Mouse (Mus musculus) embryo, embryonic 9.5 days (tissue): ENCODE measurements around the gene Lzts2.
"Not testable (repeated sequence)": the region's sequence is repeated elsewhere in the genome, so short reads cannot be mapped to it uniquely, and the experiment has no call there.

Experiments
- DNase-seq: peaks from one replicate; pipeline ENCODE4 v3.0.0-alpha.2; 2017; ENCODE audit errors: extremely low spot score

Lzts2 gene

DNA sequence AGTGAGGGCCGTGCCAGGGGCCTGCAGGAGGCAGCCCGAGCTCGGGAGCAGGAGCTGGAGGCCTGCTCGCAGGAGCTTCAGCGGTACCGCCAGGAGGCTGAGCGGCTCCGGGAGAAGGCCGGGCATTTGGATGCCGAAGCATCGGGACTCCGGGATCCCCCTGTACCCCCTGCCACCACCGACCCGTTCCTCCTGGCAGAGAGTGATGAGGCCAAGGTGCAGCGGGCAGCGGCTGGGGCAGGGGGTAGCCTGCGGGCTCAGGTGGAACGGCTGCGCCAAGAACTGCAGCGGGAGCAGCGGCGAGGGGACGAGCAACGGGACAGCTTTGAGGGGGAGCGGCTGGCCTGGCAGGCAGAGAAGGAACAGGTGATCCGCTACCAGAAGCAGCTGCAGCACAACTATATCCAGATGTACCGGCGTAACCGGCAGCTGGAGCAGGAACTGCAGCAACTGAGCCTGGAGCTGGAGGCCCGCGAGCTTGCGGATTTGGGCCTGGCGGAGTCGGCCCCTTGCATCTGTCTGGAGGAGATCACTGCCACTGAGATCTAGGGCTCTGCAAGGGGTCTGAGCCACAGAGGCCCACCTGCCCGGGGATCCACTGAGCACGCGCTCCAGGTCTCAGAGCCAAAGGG, 11.8 kb downstream of the Lzts2 start:
- DNase-seq, result no peak

DNA sequence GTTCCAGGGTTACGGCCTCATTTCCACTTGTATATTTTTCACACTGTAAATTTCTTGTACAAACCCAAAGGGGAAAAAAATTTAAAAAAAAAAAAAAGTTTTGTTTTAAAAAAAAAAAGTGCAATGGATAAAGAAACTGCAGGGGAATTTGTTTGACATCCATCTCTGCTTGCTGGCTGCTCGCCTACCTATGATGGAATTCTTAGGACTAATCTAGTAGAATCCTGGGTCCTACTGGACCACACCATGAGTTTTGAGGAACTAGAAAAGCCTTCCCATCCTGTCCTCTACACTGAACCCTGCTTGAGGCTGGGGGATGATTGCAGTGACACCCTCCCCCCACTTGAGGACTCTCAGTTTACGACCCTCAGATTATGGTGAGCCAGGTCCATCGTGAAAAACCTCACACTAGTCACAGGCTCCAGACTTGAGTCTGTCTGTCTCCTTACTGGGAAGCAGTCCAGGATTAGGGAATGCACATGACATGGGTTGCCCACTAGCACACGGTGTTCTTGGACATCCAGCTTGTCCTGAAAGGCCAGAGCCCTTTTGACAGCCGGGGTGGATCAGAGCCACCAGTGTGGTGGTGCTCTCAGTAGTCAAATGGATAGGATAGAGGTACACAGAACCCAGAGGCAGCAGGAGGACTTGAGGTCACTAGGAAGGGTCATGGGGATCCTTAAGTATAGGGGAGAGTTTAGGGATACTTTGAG, 12.9 kb downstream of the Lzts2 start:
- no peak for DNase-seq

DNA sequence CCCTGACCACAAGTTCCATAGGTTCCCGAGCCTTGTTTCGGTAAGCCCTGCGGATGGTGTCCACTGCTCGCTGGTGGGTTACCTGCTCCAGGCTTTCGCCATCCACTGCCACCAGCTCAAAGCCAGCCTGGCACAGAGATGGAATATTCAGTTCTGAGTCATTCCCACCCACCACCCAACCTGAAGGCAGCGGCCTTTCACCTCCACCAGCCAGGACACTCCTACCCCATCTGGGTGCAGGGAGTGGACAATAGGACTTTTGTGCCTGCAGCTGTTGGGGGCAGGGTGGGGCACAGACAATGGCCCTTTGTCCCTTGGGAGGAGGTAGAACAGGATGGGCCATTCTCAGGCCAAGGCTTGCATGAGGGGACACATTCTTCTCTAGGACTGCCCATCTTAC, 13.6 kb downstream of the Lzts2 start:
- DNase-seq, result peak; percentile 37

DNA sequence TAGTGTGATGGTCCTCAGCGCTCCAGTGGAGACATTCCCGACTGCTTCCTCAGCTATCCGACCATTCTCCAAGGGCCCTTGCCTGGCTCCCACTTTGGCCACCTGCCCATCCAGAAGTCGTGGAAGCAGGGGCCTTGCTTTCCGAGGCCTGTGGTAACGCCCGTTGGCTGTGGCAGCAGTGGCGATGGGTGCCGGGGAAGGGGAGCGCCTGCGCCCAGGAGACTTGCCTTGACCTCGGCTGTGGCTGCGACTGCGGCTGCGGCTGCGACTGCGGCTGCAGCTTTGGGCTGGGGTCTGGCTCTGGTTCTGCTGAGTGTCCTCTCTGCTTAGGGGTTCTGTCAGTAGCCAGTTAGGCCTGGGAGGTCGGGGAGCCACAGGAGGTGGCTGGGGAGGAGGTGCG, 14.5 kb downstream of the Lzts2 start:
- DNase-seq, result no peak

DNA sequence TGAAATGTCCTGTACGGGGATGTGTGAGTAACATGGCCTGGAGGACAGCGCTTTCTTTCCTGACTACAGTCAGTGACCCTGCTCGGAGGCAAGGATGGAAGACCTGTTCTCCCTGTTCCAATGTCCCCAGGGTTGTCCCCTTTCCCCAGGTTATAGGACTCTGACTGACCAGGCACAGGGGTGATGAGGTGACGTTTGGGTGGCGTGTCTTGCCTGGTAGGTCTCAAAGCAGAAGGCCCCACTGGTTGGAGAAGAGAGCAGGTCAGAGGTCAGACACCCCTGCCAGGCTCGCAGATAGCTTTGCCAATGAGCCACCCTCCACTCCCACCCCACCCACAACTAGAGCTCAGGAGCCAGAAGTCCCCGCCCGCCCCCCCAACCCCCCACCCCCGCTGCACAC, 15.4 kb downstream of the Lzts2 start:
- DNase-seq, result no peak

DNA sequence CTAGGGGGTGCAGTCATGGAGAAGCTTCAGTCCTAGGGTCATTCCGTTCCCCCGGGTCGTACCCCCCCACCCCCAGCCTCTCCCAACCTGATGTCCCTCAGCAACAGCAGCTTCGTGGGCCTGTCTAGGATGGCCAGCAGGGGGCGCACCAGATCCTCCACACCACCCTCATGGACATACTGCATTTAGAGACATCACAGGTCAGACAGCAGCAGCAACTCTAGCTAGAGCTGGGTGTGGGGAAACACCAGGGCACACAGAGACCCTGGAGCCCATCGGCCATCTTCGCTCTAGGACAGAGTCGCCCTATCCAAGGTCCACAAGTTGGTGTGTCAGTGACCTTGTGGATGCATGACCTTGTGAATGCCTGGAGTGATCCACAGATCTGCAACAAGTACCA, 15.9 kb downstream of the Lzts2 start:
- peak; percentile 64 for DNase-seq

DNA sequence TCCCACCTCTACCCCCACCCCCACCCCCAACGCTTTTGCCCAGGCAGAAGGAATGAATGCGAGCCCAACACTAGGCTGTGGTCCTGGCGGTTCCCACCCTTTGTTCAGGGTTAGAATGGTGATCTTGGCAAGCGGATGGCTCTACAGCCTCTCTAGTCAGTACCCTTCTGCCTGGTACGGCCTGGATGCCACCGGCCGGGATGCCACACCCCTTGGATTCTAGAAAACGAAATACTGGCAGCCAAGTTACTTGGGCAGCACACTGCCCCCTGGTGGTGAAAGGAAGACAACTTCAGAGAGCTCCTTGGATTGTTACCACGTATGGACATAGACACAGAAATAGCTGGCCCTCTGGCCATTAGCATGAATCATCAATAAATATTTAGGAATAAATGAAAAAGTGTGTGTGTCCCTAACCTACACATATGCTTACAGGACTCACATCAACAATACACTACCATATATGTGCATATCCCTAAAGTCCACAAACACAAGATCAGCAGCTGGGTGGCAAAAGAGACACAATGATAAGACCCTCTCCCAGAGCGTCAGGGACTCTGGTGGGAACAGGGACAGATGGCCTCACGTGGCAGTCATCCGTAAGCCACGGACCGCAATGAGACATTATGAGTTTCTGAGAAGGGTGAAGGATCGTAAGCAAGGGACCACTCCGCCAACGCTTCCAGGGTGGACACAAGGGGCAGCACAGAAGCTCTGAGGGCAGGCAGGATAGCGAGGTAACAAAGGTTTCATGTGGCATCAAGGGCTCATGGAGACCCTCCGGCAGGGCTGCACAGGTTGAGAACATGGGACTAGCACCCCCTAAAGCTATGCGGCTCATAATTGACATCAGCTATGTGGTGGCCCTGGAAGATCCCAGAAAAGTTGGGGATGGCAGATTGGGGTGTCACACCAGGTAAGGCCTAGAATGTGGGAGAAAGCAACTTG, 16.8 kb downstream of the Lzts2 start:
- peak; percentile 77 for DNase-seq

DNA sequence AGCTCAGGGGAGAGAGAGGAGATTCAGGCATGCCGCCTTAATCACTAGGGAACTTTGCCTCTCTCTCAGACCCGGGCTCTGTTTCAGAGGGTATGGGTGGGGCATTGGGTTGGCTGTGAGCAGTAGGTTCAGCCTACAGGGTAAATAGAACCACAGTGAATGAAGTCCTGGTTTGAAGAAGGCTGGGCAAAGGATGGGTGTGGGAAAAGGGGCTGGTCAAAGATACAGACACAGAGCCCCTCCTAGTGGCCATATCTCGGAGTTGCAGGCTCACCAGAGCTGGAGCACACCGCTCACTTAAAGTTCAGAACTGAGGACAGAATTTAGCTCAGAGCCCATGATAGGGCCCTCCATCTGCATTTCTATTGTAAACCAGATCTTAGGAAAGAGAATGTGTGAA, 17.6 kb downstream of the Lzts2 start:
- peak; percentile 76 for DNase-seq

DNA sequence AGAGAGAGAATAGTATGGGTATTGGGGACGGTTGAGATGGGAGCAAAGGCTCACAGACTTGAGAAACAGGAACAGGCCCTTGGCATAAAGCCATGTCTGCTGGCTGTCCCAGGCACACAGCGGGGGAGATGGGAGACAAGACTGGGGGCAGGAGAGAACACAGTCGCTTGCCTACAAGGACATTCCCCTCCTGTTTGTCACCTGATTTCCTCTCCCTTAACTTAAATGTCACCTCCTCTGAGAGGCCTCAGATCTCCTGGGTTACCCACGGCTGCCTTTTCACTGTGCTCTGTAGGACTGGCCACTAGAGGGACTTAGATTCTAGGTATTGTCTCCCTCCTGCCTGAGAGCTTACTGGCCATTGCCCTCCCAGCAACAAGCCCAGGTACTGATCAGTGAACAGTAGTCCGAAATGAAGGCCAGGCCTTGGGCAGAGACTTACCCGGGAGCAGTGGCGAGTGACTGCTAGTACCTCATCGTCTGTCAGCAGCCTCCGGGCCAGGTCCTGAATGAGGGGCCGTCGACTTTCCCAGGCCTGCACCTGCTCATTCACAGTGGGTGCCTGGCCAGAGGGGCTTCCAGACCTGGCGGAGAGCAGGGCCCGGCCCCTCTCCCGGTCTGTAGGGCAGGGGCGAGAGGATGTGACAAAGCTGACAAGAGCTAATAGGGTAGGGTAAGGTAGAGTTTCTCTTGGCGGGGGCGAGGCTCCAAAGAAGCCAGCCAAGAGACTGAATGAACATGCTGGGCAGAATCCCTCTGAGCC, 18.5 kb downstream of the Lzts2 start:
- DNase-seq, result no peak

DNA sequence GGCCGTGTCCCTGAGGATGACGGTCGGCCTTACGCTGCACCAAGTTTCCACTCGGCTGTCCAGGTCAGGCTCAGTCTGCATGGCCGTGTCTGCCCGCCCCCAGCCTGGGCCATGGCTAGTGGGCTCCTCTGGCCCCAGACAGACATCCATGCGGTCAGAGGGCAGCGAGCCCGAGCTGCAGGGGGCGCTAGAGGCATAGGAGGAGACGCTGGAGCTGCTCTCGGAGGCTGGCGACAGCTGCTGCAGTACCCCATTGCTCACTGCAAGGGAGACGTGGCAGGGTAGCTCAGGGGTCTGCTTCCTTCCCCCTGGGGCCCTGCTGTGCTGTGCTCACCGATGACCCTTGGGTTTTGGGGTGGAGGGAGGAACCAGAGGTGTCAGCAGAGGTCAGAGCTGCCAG, 22.7 kb downstream of the Lzts2 start:
- peak; percentile 59 for DNase-seq

DNA sequence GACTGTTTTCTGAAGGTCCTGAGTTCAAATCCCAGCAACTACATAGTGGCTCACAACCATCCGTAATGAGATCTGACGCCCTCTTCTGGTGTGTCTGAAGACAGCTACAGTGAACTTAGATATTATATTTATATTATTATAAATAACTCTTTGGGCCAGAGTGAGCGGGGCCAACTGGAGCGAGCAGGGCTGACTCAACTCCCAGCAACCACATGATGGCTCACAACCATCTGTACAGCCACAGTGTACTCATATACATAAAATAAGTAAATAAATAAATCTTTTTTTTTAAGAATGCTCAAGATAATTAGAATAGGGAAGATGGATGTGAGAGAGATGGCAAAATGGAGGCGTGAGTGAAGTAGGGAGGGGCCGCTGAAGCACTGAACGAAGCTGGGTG, 24.0 kb downstream of the Lzts2 start:
- DNase-seq, result not testable (repeated sequence)

DNA sequence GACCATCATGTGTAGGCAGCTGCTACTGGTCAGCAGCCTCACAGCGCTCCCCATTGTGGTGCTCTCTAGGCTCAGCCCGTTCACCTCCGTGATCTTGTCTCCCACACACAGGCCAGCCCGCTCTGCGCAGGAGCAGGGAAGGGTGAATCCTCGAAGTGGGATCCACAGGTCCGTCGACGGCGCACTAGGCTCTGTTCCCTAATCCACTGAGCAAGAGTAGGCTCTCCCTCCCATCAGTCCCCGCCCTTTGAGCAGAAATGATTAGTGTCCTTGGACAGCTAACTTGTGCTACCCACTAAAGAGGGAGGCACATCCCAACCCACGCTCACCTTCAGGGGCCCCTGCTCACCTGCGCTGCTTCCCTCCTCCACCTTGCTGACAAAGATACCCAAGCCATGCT, 26.0 kb downstream of the Lzts2 start:
- no peak for DNase-seq

DNA sequence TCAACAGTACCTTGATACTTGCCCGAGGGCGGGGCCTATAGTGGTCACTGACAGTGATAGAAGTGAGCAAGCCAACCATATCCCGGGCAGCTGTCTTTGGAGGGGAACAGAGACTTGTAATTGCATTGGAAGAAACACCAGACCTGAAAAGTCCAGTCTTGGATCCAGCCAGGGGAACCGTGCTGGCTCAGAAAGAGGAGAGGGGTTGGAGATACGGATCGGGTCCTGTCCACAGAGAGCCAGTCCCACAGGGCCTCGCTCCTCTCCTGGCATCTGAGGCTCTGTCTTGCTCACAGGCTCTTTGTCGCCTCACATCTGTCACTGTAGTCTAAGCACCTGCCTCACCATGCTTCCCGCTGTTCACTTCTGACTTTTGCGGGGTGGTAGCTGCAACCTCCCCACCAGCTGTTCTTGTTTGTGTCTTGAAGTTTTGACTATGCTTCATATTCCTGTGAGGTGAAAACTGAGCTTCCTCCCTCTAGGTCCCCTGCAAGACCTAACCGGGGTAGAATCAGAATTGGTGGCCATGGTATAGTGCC, 30.2 kb downstream of the Lzts2 start:
- DNase-seq, result no peak

DNA sequence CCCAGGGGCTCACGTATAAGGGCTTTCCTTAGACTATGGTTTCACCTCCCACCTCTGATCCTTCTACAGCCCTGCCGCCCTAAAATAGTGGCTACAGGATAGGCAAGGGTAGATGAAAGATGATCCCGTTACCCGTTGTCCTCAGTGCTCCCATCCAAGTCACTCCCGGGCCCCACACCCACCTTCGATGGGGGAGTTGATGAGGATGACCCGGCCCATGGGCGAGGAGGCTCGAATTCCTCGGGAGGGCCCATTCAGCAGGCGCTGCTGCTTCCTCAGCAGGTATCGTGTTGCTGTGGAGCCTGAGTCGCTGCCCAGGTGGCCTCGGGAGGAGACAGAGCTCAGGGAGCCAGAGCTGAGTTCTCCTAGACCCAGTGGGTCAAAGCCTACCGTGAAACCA, 31.0 kb downstream of the Lzts2 start:
- DNase-seq, result no peak

DNA sequence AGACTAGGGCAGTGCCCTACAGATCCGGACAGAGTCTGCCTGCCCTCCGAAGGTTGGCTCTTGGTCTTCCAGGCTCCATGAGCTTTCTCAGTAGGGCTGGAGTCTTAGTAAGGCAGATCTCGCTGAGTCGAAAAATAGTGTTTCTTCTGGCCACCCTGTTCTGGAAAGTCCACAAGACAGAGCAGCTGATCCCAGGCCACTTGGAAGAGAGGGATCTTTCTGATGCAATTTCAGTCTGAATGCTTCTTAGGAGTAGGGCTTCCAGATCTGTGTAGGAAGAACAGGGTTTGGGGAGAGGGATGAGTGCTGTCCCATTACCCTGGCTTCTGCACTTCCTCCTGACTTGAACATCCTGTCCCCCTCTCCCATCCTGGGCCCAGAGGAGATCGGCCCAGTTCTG, 31.4 kb downstream of the Lzts2 start, which contains the start of gene Pdzd7:
Pdzd7 (minus strand) TSS at position 67 of the 400 bp plus-strand sequence.
- no peak for DNase-seq

DNA sequence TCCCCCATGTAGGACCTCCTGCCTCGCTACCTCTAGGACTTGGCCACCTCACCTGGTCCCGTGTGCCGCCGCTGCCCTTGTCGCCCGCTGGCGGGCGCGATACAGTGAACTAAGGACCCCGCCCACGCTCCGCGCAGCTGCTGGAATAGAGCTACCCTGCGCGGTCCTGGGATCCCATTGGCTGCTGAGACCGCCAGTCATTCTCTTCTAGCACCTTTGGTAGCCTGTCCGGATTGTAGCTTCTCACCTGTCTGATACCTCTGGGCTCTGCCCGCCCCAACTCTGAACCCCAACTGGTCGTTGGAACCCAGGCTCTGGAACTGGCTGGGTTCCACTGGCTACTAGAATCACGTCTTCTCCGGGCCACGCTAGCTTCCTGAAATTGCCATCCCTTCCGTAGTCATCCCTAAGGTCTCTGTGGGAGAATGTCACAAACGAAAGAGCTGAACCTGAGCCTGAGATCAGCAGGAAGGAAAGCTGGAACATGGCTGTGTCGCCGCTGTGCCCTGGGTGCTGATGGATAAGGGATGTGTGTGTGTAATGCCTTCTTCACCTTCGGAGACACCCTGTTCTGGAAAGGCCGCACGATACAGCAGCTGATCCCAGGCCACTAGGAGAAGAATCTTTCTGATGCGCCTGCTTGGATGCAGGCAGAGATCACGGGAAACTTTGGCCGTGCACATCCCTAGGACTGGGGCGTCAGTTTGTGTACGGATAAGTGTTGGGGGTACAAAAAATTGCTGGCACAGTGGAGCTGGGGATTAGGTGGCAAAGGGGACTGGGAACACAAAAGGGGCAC, 32.5 kb downstream of the Lzts2 start:
- DNase-seq, result peak; percentile 64

DNA sequence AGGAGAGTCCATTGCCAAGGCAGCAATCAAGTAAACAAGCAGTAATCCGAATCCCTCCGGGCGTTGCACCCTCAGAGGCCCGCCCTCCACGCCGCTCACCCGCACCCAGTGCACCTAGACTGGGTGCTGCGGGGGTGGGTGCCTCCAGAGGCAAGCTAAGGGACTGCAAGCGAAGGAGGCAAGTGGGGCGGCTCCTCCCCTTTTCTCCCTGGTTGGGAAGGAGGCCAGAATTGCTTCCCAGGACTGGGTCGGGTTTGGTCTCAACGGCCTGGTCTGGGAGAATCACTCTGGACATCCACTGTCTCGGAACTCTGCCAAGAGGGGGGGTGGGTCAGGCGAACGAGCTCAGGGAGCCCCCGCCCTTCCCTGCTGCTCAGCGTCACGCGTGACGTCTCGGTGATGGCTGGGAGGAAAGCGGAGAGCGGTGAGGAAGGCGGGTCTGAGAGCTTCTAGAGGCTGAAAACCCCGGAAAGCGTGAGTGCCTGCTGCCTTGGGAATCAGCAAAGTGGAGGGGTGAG, 33.3 kb downstream of the Lzts2 start, which contains the start of gene Sfxn3:
Sfxn3 (plus strand) TSS at position 87 of the 518 bp plus-strand sequence.
- peak; percentile 82 for DNase-seq

DNA sequence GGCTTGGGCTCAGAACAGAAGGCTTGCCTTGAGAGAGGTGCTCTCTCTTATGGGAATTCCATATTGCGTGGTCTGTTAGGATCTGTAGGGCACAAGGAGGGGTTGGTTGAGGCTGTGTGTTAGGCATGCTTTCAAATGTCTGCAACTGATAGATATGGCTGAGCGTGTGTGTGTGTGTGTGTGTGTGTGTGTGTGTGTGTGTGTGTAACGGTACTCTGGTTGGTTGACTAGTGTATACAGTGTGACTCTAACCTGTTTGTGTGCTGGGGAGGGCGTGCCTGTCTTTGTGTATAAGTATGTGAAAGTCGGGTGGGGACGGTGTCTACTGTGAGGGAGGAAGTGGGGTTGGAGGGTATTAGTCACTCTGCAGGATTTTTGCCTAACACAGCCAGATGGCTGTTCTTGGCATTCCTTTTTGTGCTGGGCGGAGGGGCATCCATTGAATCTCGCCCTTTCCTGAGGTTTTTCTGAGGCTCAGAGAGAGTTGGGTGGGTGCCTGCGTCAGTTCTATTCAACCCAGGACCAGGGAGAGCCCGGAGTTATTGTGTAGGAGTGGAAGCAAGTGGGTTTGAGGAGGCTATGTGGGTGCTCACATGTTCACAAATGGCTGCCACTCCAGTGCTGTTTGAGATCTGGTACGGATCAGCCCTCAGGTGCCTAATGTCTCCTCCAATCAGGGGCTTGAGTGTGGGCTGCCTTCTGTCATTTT, 33.9 kb downstream of the Lzts2 start:
- no peak for DNase-seq

DNA sequence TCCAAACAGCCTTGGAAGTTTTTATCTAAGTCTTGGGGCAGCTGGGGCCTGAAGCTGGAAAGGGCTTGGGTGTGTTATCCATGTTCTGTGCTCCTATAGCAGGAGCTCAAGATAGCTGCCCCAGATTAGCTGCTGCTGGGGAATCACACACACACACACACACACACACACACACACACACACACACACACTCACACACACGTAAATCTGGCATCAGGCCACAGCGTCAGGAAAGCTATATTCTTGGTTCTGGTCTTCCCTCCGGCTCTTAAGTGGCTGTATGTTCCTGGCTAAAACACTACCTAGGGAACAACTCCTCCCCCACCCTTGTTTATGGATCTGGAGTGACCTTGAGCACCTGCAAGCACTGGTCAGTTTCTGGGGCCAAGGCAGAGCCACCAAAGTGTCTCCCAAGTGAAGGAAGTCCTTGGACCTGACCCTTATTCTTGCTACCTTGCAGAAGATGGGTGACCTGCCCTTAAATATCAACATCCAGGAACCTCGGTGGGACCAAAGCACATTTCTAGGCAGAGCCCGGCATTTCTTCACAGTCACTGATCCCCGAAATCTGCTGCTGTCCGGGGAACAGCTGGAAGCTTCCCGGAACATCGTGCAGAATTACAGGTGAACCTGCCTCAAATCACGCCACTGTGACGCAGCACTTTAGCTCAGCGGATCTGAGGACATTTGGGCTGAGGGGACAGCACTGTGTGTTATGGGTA, 34.6 kb downstream of the Lzts2 start:
- DNase-seq, result no peak
